Mouse (Mus musculus) heart, postnatal 0 days (tissue): ENCODE data around the gene Xbp1. TPM values are rescaled to one million over a fixed set of nuclear protein-coding genes. Genes with fewer than 3 reads are reported as not detected.
"Not testable (repeated sequence)": the region's sequence is repeated elsewhere in the genome, so short reads cannot be mapped to it uniquely, and the experiment has no call there.

Experiments
- ATAC-seq: fragments of 200-750 bp; cut with Nextera tagmentation; 2 replicates; pipeline ENCODE4 v1.8.0; 2017; ENCODE audit warnings: low read depth, moderate number of reproducible peaks, moderate library complexity; ENCODE audit not compliant: insufficient read depth
- DNase-seq: peaks from one replicate; pipeline ENCODE4 v3.0.0-alpha.2; 2016; ENCODE audit warnings: low spot score
- H3K27ac ChIP-seq: fragments of 300-500 bp; sonication (generic); 2 replicates; pipeline ENCODE4 v1.5.1; 2014; ENCODE audit warnings: low read depth, mild to moderate bottlenecking
- H3K27me3 ChIP-seq: fragments of 300-500 bp; sonication (generic); 2 replicates; pipeline ENCODE4 v1.6.1; 2014; ENCODE audit warnings: low read length, mixed read lengths; ENCODE audit not compliant: control insufficient read depth, insufficient read depth
- H3K36me3 ChIP-seq: fragments of 300-500 bp; sonication (generic); replicated peaks from 2 replicates; pipeline ENCODE4 v1.6.1; 2014; ENCODE audit warnings: low read length, mixed read lengths; ENCODE audit not compliant: control insufficient read depth, insufficient read depth
- H3K4me1 ChIP-seq: fragments of 300-500 bp; sonication (generic); 2 replicates; pipeline ENCODE4 v1.6.1; 2014; ENCODE audit warnings: antibody characterized with exemption; ENCODE audit not compliant: control insufficient read depth, insufficient read depth
- H3K4me2 ChIP-seq: fragments of 300-500 bp; sonication (generic); 2 replicates; pipeline ENCODE4 v1.6.1; 2014; ENCODE audit warnings: low read depth, mild to moderate bottlenecking, low read length, moderate library complexity
- H3K4me3 ChIP-seq: fragments of 300-500 bp; sonication (generic); 2 replicates; pipeline ENCODE4 v1.5.1; 2014; ENCODE audit warnings: low read depth, low read length
- H3K9ac ChIP-seq: fragments of 300-500 bp; sonication (generic); replicated peaks from 2 replicates; pipeline ENCODE4 v1.6.1; 2014; ENCODE audit warnings: low read depth, low read length, mixed read lengths
- H3K9me3 ChIP-seq: fragments of 300-500 bp; sonication (generic); replicated peaks from 2 replicates; pipeline ENCODE4 v1.6.1; 2016; ENCODE audit warnings: low read length; ENCODE audit not compliant: control insufficient read depth
- CTCF ChIP-seq: IDR thresholded peaks from 2 replicates; pipeline ENCODE4 v1.5.1; 2016; ENCODE audit warnings: antibody characterized with exemption, control low read depth, low read depth
- EP300 ChIP-seq: IDR thresholded peaks from 2 replicates; pipeline ENCODE4 v1.6.1; 2016; ENCODE audit warnings: antibody characterized with exemption, low read depth
- whole genome bisulfite sequencing: fragments of 180-500 bp; shearing (Covaris S2); extraction: QIAGEN DNeasy Blood & Tissue Kit; methylation state at CpG from one replicate; pipeline ENCODE4 v1.1.7; 2014; 5-methylcytosine and 5-hydroxymethylcytosine counted together
- polyA plus RNA-seq: library from polyadenylated mRNA; unstranded; fragments of >200 nt; fragmentation: Nextera tagmentation; extraction: Ambion mirVana; gene quantifications from 2 replicates; pipeline ENCODE4 v1.2.1, GENCODE M21; 2015
- total RNA-seq: library from RNA; depleted of rRNA; stranded (reverse); fragments of >200 nt; gene quantifications from 2 replicates; pipeline ENCODE4 v1.2.3, GENCODE M21; 2014; ENCODE audit warnings: low replicate concordance

Gene Xbp1
- total and polyA plus RNA-seq, 2 experiments from 2014 or later, result 70.7 to 90.7 TPM

DNA sequence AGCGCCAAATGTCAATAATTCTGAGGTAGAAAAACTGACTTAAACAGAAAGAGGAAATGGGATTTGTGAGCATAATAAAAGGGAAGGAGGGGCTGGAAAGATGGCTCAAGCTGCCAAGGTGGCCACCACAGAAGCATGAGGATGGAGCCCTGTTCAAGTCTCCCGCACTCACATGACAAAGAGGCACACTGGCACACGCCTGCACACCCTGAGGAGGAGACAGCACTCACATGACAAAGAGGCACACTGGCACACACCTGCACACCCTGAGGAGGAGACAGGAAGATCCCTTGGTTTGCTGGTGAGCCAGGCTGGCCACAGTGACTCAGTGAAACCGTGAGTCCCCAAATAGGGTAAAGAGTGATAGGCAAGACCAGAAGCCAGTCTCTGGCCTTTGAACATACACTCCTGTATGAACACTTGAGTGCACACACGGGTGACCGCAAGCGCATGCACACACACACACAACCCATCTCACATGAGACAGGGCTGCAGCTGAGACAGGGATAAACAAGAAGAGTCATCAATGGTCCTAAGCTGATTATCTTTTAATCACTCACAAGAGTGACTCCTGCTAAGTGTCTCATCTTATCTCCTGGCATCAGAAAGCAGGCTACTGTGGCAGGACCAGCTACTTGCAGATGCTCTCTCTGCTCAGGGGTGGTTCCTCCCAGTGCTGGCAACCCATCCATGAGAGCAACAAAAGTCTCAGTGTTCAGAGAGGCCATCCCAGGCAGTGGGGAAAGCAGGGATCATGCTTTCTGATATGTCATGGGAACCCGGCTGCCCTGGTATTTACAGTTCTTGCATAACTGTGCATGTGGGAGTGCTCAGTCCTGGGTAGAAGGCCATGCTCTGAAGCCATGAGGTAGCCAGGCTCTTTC lies 11.0 kb upstream of the Xbp1 start:
- 59% methylated on average over 8 of the region's 8 CpGs for WGBS
- Histone ChIP-seq H3K9me3 (no peaks in the 10 kb centered on the region), H3K36me3 (no peaks in the 10 kb centered on the region), H3K4me3 (no peak overlapping the region), H3K9ac (no peak overlapping the region), H3K4me2 (no peak overlapping the region), H3K27me3 (no peaks in the 10 kb centered on the region), H3K27ac (no peak overlapping the region), H3K4me1 (no peaks in the 10 kb centered on the region)
- ATAC-seq (no peak), DNase-seq (no peak)
- TF ChIP-seq CTCF (no peak), EP300 (no peak)

DNA sequence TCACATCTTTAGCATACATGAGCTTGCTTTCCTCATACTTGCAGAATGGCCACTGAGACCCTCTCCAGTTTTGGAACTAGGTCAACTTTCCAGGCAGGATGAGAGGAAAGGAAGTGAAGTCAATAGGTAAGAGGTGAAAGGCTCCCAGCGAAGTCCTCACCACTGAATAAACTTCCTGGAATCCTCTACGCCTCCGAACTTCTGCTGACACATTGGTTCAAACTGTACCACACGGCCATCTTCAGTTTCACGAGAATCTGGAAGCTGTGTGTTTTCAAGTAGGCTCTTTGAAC lies 10.4 kb upstream of the Xbp1 start:
- H3K4me1 ChIP-seq, result no peaks in the 10 kb centered on the region
- no peak overlapping the region for H3K9ac ChIP-seq
- H3K4me3 ChIP-seq, result no peak overlapping the region
- ATAC-seq, result no peak
- H3K4me2 ChIP-seq, result no peak overlapping the region
- DNase-seq, result no peak
- H3K27me3 ChIP-seq, result no peaks in the 10 kb centered on the region
- H3K27ac ChIP-seq, result peak overlapping the region; percentile 13; the same call in 1 of the 2 replicates
- no peaks in the 10 kb centered on the region for H3K9me3 ChIP-seq
- WGBS, result 47% methylated on average over 5 of the region's 5 CpGs
- H3K36me3 ChIP-seq, result no peaks in the 10 kb centered on the region
- TF ChIP-seq EP300 (no peak), CTCF (no peak)

DNA sequence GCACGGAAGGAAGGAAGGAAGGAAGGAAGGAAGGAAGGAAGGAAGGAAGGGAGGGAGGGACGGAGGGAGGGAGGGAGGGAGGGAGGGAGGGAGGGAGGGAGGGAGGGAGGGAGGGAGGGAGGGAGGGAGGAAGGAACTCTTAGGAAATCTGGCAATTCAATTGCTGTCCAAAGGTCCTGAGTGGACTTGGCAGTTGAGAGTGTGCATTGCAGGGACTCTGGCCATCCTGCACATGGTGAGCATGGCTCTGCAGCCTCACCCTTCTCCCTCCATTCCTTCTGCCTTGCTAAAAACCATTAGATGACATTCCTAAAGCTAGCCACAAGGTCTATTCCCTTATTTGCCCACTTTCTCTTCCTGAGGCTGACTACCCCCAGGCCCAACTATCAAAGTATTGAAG lies 9.8 kb upstream of the Xbp1 start:
- H3K27ac ChIP-seq, ATAC-seq, H3K36me3 ChIP-seq, H3K4me1 ChIP-seq, H3K4me3 ChIP-seq, H3K9me3 ChIP-seq, H3K27me3 ChIP-seq, H3K9ac ChIP-seq, H3K4me2 ChIP-seq, DNase-seq: not testable (repeated sequence)
- WGBS, result no CpG with 5 or more reads among the region's 2 CpGs

DNA sequence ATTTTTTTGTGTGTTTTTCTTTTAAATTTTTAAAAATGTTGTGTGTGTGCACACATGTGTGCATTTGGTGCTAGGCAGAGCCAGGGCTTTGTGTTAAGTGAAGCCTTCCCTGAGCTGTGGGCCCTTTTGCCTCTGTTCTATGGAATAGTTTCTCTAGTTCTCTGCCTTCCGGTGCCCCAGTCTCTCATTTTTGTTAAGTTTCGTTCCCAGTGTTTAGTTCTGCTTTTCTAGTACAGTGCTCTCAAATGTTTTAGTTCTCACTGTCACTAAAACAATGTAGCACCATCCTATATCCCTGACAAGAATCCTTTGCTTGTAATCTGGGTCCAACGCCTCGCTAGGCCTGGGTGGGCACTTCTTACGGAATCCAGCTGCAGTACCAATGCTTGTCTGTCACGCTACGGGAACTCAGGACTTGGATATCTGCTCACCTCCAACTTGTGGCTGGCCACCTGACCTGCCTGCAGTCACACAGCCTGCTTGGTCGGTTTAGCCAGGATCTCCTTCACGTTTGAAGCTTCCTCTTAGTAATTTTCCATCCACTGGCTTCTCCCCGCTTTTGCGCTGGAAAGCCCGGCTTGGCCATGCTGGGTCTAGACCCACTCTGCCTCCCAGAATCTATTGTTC lies 8.2 kb upstream of the Xbp1 start:
- no peak overlapping the region for H3K4me2 ChIP-seq
- 69% methylated on average over 12 of the region's 12 CpGs for WGBS
- no peak overlapping the region for H3K9ac ChIP-seq
- no peaks in the 10 kb centered on the region for H3K4me1 ChIP-seq
- no peak for ATAC-seq
- H3K9me3 ChIP-seq, result no peaks in the 10 kb centered on the region
- H3K4me3 ChIP-seq, result no peak overlapping the region
- no peak for DNase-seq
- no peaks in the 10 kb centered on the region for H3K36me3 ChIP-seq
- no peak for TF ChIP-seq CTCF
- TF ChIP-seq EP300, result no peak
- no peak overlapping the region for H3K27ac ChIP-seq
- H3K27me3 ChIP-seq, result no peaks in the 10 kb centered on the region

DNA sequence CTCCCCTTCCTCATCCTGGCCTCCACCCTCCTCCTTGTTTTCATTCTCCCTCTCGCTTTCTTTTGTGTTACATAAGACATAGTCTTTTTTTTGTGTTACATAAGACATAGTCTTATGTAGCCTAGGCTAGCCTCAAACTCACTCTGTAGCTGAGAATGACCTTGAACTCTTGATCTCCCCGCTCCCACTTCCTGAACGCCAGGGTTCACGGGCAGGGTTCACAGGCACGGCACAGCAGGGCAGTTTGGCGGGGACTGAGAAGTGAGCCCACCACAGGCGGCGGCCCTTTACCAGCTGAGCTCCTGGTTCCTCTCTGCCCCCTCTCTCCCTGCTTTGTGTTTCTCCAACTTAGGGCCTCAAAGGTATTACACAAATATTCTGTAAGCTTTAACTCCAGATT lies 7.5 kb upstream of the Xbp1 start:
- no peak overlapping the region for H3K4me3 ChIP-seq
- no peak overlapping the region for H3K4me2 ChIP-seq
- H3K36me3 ChIP-seq, result no peaks in the 10 kb centered on the region
- no peak overlapping the region for H3K9ac ChIP-seq
- DNase-seq, result no peak
- TF ChIP-seq EP300 (no peak), CTCF (no peak)
- 81% methylated on average over 8 of the region's 8 CpGs for WGBS
- no peak overlapping the region for H3K27ac ChIP-seq
- ATAC-seq, result no peak
- H3K9me3 ChIP-seq, result no peaks in the 10 kb centered on the region
- H3K4me1 ChIP-seq, result no peaks in the 10 kb centered on the region
- H3K27me3 ChIP-seq, result no peaks in the 10 kb centered on the region

DNA sequence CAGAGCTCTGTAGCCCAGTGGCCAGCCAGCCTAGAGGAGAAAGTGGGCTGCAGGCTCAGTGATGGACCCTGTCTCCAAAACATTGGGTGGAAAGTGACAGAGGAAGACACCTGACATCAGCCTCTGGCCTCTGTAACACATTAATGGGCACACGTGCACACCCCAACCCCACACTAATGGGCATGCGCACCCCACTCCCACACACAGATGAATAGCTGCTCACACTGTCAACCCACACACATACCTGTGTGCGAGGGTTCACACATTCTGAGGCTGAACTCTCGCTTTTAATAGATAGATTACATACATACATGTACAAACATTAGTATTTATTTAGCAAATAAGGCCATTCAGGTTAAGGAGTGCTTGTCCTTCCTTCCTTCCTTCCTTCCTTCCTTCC lies 6.4 kb upstream of the Xbp1 start:
- H3K4me2 ChIP-seq, result no peak overlapping the region
- TF ChIP-seq CTCF (no peak), EP300 (no peak)
- no peaks in the 10 kb centered on the region for H3K9me3 ChIP-seq
- no peak overlapping the region for H3K9ac ChIP-seq
- H3K4me1 ChIP-seq, result no peaks in the 10 kb centered on the region
- H3K27me3 ChIP-seq, result no peaks in the 10 kb centered on the region
- H3K36me3 ChIP-seq, result no peaks in the 10 kb centered on the region
- no peak overlapping the region for H3K27ac ChIP-seq
- WGBS, result 84% methylated on average over 4 of the region's 4 CpGs
- no peak for ATAC-seq
- no peak for DNase-seq
- H3K4me3 ChIP-seq, result no peak overlapping the region
